Mouse (Mus musculus): Measurements from ENCODE around the gene 4930562C15Rik.

The 4930562C15Rik gene

DNA sequence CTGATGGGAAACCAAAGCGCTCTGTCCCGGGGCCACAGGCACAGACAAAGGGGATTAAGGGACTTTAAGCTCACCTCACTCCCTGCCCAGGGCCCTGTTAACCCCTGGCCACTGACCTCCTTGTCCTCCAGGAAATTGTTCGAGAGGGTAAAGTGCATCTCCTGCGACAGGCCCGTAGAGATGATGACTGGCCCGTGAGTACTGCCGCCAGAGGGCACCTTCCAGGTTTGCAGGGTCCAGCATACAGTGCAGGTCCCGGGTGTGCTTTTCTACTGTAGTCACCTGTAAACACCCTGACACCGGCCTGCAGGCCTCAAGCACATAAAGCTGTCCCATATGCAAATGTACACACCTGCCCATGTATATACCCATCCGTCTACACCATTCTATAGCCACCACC lies 26.2 kb downstream of the 4930562C15Rik start:
- DNase-seq (ENCODE audit: inconsistent ontology term), result no peak

- DNase-seq (ENCODE audit: inconsistent ontology term), result peak; percentile 62
Measured at GRCm38 (mm10) chr16:4862863-4863483, 27.8 kb downstream of the 4930562C15Rik start.

GRCm38 (mm10) chr16:4863742-4864141 lies 28.5 kb downstream of the 4930562C15Rik start:
- no peak for DNase-seq (ENCODE audit: inconsistent ontology term)

GRCm38 (mm10) chr16:4866101-4866695 lies 31.0 kb downstream of the 4930562C15Rik start:
- no peak for DNase-seq (ENCODE audit: inconsistent ontology term)

GRCm38 (mm10) chr16:4870490-4870889 lies 35.3 kb downstream of the 4930562C15Rik start:
- no peak for DNase-seq (ENCODE audit: inconsistent ontology term)

DNA sequence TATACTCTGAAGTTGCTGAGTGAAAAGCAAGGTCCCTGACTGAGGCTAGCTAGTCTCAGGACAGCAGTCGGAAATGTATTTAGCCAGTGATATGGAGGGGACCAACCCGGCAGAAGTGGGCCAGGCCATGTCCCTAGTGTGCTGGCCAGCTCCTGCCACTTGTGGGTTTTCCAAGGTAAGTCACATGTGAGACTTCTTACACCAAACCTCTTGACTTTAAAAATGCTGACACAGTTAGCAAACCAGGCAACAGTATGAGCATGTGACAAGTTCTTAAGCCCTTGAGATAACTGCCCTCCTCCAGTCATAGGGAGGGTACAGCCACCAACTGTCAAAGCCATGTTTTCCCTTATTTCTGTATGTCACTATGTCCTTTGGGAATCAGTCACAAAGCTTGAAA lies 36.7 kb downstream of the 4930562C15Rik start:
- no peak for DNase-seq (ENCODE audit: inconsistent ontology term)

DNA sequence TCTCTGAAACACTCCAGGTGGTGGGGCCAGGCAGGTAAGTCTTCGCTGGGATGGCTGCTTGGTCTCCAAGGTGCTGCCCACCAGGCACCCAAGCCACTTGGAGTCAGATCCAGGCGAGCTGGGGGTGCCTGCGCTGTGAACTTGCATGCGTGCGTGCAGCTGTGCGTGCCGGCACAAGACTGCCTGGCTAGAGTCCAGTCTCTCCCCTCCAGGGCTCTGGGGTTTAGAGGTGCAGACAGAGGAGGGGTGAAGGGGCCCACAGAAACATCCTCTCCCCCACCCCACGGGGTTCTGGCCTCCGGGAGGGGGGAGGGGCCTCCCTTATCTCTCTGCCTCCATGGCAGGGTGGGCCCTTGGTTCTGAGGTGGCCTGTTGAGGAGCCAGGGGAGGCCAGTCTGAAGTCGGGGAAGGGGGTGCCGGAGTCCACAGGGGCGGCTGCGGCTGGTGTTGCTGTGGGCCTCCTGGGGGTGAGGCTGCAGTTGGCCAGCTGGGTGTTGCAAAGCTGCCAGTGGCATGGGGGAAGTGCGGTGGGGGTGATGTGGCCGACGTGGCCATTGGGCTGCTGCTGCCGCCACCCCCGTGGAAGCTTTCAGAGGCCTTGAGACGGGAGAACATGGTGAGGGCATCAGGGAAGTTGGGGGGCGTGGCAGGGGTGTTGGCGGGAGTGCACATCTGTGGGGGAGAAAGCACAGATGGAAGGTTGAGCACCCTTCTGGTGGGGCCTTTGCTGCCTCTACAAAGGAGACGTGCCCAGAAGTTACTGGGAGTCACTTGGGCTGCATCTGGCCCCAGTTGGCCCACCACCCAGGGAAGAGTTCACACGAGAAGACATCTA lies 40.2 kb downstream of the 4930562C15Rik start:
- no peak for DNase-seq (ENCODE audit: inconsistent ontology term)

DNA sequence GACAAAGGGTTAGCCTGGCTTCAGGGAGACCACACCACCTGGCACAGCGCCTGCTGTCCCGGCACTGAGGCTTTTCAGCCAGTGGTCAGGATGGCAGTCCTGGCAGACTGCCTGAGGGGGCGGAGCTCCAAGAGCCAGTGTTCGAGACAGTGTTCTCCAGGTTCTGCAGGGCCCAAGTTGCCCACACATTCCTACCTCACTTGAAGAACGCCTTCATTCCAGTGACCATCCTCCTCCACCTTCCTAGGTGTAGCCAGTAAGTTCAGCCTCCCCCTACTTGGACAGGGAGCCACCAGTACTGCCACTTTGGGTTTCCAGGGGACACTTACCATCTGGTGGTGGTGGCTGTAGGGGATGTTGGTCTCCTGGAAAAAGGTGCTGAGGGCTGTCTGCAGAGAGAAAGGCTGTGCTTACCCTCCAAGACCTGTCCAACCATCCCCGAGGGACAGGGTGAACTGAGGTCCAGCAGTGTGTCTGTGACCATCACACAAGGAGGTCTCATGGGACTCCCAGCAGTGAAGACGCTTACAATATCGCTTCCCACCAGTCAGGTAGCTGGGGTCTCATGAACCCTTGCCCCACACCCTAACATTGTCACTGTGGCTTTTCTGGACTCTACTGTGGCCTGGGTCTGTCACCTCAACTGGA lies 40.9 kb downstream of the 4930562C15Rik start:
- peak; percentile 79 for DNase-seq (ENCODE audit: inconsistent ontology term)

- no peak for DNase-seq (ENCODE audit: inconsistent ontology term)
Measured at GRCm38 (mm10) chr16:4877195-4877594, 42.0 kb downstream of the 4930562C15Rik start.

DNA sequence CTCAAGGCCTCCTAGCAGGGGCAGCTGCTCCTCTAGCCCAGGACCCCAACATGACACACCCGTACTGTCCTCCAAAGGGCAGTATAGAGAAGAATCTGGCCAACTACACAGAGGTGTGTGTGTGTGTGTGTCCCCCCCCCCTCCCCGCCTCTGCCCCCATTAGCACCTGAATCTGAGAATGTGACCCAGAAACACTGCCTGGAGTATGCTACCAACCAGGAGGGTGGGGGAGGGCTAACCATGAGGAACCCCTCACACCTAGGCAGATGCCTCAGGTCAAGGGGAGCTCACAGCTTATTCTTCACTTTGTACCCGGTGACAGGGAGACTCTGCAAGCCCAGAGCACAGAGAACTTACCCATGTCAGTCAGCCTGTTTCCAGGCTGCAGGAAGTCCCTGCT lies 42.5 kb downstream of the 4930562C15Rik start:
- no peak for DNase-seq (ENCODE audit: inconsistent ontology term)

DNA sequence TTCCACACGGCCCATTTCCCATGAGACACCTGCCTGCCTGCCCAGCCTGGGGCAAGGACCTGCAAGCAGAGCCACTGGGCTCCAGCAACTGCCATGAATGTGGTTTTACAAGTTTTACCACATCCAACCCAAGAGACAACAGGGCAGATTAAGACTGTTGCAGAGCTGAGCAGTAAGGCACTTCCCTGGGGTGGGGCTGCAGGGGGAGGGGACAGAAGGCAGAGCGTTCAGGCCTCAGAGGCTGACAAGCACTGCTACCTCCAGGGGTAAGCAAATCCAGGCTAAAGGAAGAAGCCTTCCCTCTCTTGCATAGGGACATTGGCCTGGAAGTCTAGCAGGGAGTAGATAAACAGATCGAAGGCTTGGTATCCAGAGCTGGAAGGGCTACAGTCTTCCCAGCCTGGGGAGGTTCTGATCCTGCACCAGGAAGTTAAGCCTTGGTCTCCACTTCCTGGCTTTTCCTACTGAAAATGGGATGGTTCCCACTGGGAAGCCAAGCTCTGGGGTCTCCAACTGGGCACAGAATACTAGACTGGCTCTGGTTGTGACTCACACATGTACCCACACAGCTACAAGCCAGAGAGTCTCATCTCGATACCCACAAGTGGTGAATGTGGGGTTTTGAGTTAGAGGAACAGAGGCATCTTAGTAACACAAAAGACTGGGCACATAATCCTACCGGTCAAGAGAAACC lies 43.1 kb downstream of the 4930562C15Rik start:
- DNase-seq (ENCODE audit: inconsistent ontology term), result no peak

DNA sequence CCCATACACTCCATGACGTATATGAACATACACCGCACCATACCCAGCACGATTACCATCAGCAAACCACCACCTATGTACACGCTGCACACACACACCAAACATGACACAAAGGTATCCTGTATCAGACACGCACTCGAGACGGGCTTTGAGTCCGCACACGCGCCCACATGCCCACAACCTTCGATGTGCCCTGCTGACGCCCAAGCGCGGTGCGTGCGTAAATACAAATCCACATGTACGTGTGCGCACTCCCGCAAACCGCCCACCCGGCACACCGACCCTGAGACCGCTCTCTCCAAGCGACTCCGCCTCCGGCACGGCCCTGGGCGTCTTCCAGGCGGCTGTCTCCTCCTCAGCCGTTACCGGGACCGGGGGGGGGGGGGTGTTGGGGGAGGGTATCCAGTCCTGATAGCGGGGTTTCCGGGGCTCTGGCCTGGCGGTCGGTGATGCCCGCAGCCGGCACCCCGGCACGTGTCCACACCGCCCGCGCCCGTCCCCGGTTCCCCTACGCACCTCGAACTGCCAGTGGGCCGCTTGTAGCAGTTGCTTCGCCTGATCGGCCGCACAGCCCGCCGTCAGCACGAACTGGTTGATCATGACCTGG lies 44.0 kb downstream of the 4930562C15Rik start:
- DNase-seq (ENCODE audit: inconsistent ontology term), result no peak

- DNase-seq (ENCODE audit: inconsistent ontology term), result peak; percentile 95
Measured at GRCm38 (mm10) chr16:4879708-4880124, 44.5 kb downstream of the 4930562C15Rik start.

DNA sequence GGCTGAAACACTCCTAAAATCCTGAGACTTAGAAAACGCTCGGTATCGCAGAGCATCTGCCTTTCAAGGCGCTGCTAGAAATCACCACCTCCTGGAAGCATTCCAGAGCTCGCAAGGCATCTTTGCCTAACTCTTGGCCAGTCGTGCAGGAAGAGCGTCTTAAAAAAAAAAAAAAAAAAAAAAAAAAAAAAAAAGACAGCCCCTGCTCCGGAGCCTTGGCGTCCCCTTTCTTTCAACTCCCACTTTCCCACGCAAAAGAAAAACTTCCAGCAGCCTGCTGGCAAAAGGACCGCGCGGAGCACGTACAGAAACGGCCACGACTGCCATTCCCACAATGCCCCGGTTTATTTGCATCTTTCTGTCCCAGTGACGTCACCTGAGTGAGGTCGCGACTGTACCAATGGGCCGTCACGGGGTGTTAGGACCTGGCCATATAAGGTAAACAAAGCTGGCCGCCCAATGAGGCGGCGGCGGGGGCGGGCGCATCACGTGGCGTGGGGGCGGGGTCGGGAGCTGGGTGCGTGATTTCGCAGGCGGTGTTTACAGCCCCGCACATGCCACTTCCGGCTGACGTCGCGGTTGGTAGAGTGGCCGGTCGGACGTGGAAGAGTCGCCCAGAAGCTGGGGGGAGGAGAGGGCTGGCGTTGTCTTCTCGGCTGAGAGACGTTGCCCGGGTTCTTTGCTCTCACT lies 45.1 kb downstream of the 4930562C15Rik start, which contains the start of gene Ubald1:
Gene Ubald1, minus strand, starts transcription at position 180 of the 690 bp plus-strand sequence.
- peak; percentile 98 for DNase-seq (ENCODE audit: inconsistent ontology term)

- DNase-seq (ENCODE audit: inconsistent ontology term), result no peak
Measured at GRCm38 (mm10) chr16:4881400-4882351, 46.5 kb downstream of the 4930562C15Rik start.

GRCm38 (mm10) chr16:4884930-4885329 lies 49.7 kb downstream of the 4930562C15Rik start:
- DNase-seq (ENCODE audit: inconsistent ontology term), result no peak

- DNase-seq (ENCODE audit: inconsistent ontology term), result peak; percentile 91
Measured at GRCm38 (mm10) chr16:4885760-4886689, 50.8 kb downstream of the 4930562C15Rik start, which contains the start of gene Mgrn1. Gene Mgrn1, plus strand, starts transcription at chr16:4886249.

DNA sequence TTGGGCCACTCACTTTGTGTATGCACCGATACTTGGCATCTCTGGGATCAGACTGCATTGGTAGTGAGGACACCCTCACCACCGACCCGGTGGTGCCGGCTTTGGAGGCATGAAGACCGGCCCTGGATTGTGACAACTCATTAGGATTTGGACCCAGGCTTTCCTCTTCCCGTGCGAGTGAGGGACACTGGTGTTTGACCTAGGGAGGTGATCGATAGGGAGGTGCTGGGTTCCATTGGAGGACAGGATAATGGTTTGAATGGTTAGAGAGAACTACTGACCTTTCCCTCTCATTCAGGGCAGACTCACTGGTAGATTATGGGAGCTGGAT lies 51.4 kb downstream of the 4930562C15Rik start:
- no peak for DNase-seq (ENCODE audit: inconsistent ontology term)

All from Muller cell, postnatal 12 days (primary cell).